Mouse (Mus musculus): ENCODE results near the gene Wwp2.

- no peak for TF ChIP-seq CTCF (IDR thresholded peaks at IDR 0.05; ENCODE audit: control insufficient read depth, insufficient read depth, insufficient replicate concordance, low read depth, low read length)
- TF ChIP-seq POLR2A (IDR thresholded peaks at IDR 0.05; ENCODE audit: control insufficient read depth, low read depth, low read length) = no peak
Measured at GRCm38 (mm10) chr8:107543714-107544113, 107.5 kb downstream of the Wwp2 start.
